Mouse (Mus musculus): ENCODE measurements at regions not wholly inside any gene's neighbourhood (a gene's known extent, or its start where the extent isn't known, plus 50 kb on each side); places are given as distances from the start of the nearest gene placed in this dataset.

DNA sequence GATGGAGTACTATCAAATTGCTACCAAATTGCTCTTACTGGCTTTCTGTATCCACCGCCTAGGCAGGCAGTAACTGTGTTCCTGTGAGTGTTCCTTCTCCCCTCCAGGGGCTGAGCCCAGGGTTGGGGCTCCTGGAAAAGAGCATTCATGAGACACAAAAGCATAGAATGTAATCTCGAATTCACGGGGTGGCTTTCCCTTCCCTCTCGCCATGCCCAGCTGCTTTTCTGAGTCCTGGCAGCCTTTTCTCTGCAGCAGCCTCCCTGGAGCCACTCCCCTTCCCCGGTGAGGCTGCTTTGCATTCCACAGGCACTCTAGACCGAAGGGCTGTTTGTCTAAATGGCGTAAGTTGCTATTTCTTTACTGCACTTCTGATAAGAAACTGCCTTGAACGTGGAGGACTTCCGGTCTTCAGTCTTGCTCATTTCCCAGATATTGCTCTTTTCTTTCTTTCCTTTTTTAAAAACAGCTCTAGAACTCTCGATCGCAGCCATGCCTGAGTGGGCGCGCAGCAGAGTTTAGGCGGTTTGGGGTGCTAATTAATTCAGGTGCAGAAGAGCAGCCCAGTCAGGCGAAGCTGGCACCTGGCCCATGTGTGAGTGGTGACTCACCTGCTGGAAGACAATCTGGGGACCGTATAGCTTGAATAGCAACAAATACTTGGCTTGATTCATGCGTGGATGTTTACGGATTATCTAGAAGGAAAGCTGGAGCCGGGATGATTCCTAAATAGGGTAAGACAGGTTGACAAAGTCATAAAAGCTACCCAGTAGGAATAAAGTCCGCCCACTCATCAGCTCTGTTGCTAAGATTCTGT, 632.6 kb downstream of the Zfp706 start:
- TF ChIP-seq POLR2A (IDR thresholded peaks at IDR 0.05; ENCODE audit: insufficient read length, low read depth) (no peak), CEBPB (IDR thresholded peaks at IDR 0.05; ENCODE audit: insufficient read depth, poor library complexity, severe bottlenecking) (no peak), MAX (IDR thresholded peaks at IDR 0.05; ENCODE audit: low read depth) (no peak), TCF12 (IDR thresholded peaks at IDR 0.05; ENCODE audit: insufficient read depth, poor library complexity, severe bottlenecking) (no peak), USF1 (IDR thresholded peaks at IDR 0.05; ENCODE audit: low read depth) (no peak), E2F4 (IDR thresholded peaks at IDR 0.05; ENCODE audit: insufficient read depth) (no peak), MYOD1 (IDR thresholded peaks at IDR 0.05; ENCODE audit: control insufficient read depth in 1 of 3, insufficient read length in 2 of 3, low read depth in 2 of 3) (no peak)

All from myocyte (in vitro differentiated cells).